Mouse (Mus musculus): ENCODE measurements at regions not wholly inside any gene's neighbourhood (a gene's known extent, or its start where the extent isn't known, plus 50 kb on each side); places are given as distances from the start of the nearest gene placed in this dataset.
A peak's percentile ranks its signal among the peaks of the same experiment; 100 is the strongest.

DNA sequence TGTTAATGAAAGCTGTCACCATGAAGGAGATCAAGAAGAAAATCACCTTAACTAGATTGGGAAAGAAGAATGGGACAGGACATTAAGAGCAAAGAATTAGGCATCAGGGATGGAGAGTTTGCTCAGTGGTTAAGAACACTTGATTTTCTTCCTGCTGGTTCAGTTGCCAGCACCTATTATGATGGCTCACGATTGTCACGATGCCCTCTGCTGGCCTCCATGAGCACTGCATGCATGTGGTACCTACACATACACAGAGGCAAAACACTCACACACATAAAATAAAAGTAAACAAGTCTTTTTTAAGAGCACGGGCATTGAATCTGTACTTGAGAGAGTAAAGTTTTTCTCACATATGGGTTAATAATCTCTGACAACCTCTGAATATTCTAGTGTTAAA is 88.1 kb upstream of the Elac2 start:
- 36% methylated on average over 3 of the region's 3 CpGs for WGBS
- Histone ChIP-seq H3K27ac (ENCODE audit: low read depth, low read length) (no peak overlapping the region), H3K4me3 (ENCODE audit: low read depth, low read length) (no peak overlapping the region), H3K9me3 (ENCODE audit: control insufficient read depth, low read length) (no peaks in the 10 kb centered on the region), H3K4me2 (ENCODE audit: low read depth, low read length, severe bottlenecking) (no peak overlapping the region), H3K4me1 (replicated peaks; ENCODE audit: control insufficient read depth, insufficient read depth, low read length) (no peaks in the 10 kb centered on the region), H3K9ac (ENCODE audit: low read length) (no peak overlapping the region), H3K27me3 (ENCODE audit: control insufficient read depth, insufficient read depth, low read length) (no peaks in the 10 kb centered on the region), H3K36me3 (ENCODE audit: control insufficient read depth, insufficient read depth, low read length) (no peaks in the 10 kb centered on the region)
- DNase-seq (ENCODE audit: low spot score) (peak; percentile 73), ATAC-seq (replicated peaks; ENCODE audit: low FRiP score) (no peak)

DNA sequence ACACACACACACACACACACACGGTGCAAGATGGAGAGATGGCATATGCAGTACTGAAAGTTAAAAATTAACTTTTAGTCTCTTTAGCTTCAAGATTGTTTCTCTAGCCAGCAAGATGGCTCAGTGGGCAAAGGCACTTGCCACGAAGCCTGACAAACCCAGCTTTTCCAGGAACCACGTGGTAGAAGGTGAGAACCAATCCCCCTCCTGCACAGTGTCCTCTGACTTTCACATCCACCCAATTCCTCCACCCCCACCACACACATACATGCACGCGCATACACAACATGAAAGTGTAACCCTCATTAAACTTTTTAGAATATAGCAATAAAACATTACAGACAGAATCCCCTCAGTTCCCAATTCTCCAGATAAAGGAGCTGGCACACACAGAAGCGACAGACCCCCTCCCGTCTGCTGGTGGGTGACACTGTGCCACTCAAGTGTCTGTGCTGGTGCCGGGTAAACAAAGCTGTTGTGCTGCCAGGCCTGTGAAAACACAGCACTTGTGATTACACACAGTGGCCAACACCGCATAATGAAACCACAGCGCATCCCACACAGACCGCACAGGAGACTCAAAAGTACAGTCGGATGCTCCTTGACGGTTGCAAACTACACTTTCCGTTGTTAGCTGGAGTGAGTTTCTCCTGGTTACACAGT is 82.9 kb upstream of the Elac2 start:
- Histone ChIP-seq H3K27me3 (ENCODE audit: control insufficient read depth, insufficient read depth, low read length) (no peaks in the 10 kb centered on the region; the same call in 1 of the 2 replicates), H3K9me3 (ENCODE audit: control insufficient read depth, low read length) (no peaks in the 10 kb centered on the region), H3K27ac (ENCODE audit: low read depth, low read length) (no peak overlapping the region), H3K36me3 (ENCODE audit: control insufficient read depth, insufficient read depth, low read length) (no peaks in the 10 kb centered on the region), H3K4me2 (ENCODE audit: low read depth, low read length, severe bottlenecking) (no peak overlapping the region), H3K9ac (ENCODE audit: low read length) (no peak overlapping the region), H3K4me3 (ENCODE audit: low read depth, low read length) (no peak overlapping the region), H3K4me1 (replicated peaks; ENCODE audit: control insufficient read depth, insufficient read depth, low read length) (0 out of 2 replicates have a peak, but pooled peaks cover 2% of the 10 kb centered on the region)
- DNase-seq (ENCODE audit: low spot score): no peak
- ATAC-seq (replicated peaks; ENCODE audit: low FRiP score): no peak
- 85% methylated on average over 14 of the region's 14 CpGs for WGBS

DNA sequence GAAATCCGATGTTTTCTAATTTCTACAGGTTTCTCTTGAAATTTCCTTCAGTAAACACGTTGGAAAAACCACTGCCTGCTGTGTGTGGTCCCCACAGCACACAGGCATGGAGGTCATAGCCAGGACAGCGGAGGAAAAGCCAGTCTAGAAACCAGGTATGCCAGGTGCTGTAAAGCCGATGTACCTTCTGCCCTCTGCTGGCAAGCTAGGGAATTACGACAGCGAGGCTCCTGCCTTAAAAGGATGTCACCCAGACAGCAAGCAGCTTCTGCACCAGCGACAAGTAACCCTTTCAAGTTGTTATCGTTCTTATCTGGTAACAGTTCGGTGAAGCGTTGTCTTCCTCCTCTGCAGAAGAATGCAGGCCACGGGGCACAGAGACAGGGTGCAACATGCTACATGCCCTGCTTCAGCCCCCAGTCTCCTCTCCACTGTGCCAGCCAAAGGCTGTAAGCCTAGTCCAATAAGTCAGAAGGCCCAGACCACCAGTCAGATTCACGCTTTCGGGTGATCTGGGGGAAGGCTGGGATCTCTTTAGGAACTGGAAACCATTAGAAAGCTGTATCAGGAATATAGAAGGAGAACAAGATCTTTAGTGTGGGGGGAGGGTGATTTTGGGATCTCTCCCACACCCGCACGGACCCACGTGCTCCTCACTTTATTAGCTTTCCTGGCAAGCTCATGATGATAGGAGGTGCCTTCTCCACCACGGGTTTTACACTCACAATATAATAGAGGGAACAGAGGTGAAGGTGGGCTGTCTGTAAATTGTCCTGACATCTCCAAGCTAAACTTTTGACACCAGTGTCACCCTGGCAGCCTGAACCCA is 79.9 kb upstream of the Elac2 start:
- Histone ChIP-seq H3K9ac (ENCODE audit: low read length) (no peak overlapping the region), H3K27ac (ENCODE audit: low read depth, low read length) (no peak overlapping the region), H3K27me3 (ENCODE audit: control insufficient read depth, insufficient read depth, low read length) (no peaks in the 10 kb centered on the region; the same call in 1 of the 2 replicates), H3K4me3 (ENCODE audit: low read depth, low read length) (no peak overlapping the region), H3K4me1 (replicated peaks; ENCODE audit: control insufficient read depth, insufficient read depth, low read length) (0 out of 2 replicates have a peak, but pooled peaks cover 2% of the 10 kb centered on the region), H3K4me2 (ENCODE audit: low read depth, low read length, severe bottlenecking) (no peak overlapping the region), H3K36me3 (ENCODE audit: control insufficient read depth, insufficient read depth, low read length) (no peaks in the 10 kb centered on the region), H3K9me3 (ENCODE audit: control insufficient read depth, low read length) (no peaks in the 10 kb centered on the region)
- ATAC-seq (replicated peaks; ENCODE audit: low FRiP score): no peak
- WGBS: 42% methylated on average over 17 of the region's 17 CpGs
- DNase-seq (ENCODE audit: low spot score): peak; percentile 81

DNA sequence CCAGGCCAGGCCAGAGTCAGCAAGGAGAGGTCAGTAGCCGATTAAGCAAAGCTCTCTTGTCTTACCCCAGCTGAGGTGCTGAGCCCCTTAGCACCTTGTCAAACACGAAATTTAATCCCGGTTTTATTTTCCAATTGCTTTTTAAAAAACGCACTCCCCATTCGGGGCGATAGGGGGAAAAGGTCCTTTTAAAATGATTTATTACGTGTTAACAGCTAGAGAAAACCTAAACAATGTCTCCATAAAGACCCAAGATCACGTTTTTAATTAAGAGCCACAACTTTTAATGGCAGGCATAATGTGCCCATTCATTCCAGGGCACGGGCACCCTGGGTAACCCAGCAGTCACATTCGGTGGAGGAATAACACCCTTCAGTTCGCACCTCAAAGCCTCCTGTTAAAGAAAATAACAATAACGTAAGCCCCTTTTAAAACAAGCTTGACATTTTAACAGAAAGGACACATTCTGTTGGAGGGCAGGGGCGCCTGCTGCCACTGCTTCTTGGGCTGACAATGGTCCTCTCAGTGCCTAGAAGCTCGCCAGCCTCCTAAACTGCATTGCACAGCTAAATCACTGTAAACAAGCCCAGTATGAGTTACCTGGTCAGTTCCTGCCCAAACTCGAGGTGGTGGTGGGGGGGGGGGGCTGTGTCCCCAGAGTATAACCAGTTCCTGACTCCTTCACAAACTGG is 79.1 kb upstream of the Elac2 start:
- Histone ChIP-seq H3K27me3 (ENCODE audit: control insufficient read depth, insufficient read depth, low read length) (no peaks in the 10 kb centered on the region; the same call in 1 of the 2 replicates), H3K4me2 (ENCODE audit: low read depth, low read length, severe bottlenecking) (no peak overlapping the region), H3K36me3 (ENCODE audit: control insufficient read depth, insufficient read depth, low read length) (no peaks in the 10 kb centered on the region), H3K9me3 (ENCODE audit: control insufficient read depth, low read length) (no peaks in the 10 kb centered on the region), H3K27ac (ENCODE audit: low read depth, low read length) (no peak overlapping the region), H3K9ac (ENCODE audit: low read length) (no peak overlapping the region), H3K4me3 (ENCODE audit: low read depth, low read length) (no peak overlapping the region), H3K4me1 (replicated peaks; ENCODE audit: control insufficient read depth, insufficient read depth, low read length) (0 out of 2 replicates have a peak, but pooled peaks cover 2% of the 10 kb centered on the region)
- 44% methylated on average over 15 of the region's 15 CpGs for WGBS
- ATAC-seq (replicated peaks; ENCODE audit: low FRiP score): no peak
- DNase-seq (ENCODE audit: low spot score): no peak

DNA sequence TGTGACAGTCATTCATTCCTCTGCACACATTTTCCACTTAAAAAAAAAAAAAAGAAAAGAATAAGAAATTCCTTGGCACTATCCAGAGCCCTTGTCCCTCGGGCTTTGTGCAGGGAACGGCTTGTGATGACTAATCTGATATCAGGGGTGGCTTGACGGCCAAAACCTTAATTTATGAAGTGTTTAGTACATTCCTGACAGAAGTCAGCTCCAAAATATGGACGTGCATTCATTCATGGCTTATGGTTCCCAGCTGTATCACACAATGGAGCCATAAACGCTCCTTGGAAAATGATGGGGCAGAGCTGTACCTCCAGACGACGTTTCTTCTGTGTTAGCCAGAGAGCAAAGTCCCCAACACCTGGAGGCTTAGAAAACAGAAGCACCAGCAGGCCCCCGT is 62.1 kb upstream of the Elac2 start:
- no peak overlapping the region for H3K9ac ChIP-seq (ENCODE audit: low read length)
- DNase-seq (ENCODE audit: low spot score): no peak
- WGBS: 77% methylated on average over 8 of the region's 8 CpGs
- H3K27me3 ChIP-seq (ENCODE audit: control insufficient read depth, insufficient read depth, low read length): no peaks in the 10 kb centered on the region
- no peak overlapping the region for H3K4me3 ChIP-seq (ENCODE audit: low read depth, low read length)
- H3K9me3 ChIP-seq (ENCODE audit: control insufficient read depth, low read length): no peaks in the 10 kb centered on the region
- no peak overlapping the region for H3K27ac ChIP-seq (ENCODE audit: low read depth, low read length)
- H3K36me3 ChIP-seq (ENCODE audit: control insufficient read depth, insufficient read depth, low read length): no peaks in the 10 kb centered on the region
- no peaks in the 10 kb centered on the region for H3K4me1 ChIP-seq (replicated peaks; ENCODE audit: control insufficient read depth, insufficient read depth, low read length)
- no peak for ATAC-seq (replicated peaks; ENCODE audit: low FRiP score)
- H3K4me2 ChIP-seq (ENCODE audit: low read depth, low read length, severe bottlenecking): no peak overlapping the region

DNA sequence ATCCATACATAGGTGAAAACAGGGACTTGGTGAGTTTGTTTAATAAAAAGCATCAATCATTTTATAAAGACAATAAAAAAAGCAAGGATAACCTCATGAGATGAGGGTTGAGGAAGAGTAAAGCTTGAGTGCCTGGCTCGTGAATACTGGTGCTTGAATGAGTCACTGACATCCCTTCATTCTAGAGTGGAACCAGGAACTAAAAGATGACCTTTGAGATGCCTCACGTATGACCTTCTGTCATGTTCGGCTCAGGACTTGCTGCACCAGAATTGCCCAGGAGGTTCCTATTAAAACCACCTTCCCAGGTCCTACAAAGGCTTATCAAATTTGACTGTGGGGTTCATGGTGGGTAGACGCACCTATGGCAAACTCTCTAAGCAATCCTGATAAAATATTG is 61.5 kb upstream of the Elac2 start:
- H3K4me2 ChIP-seq (ENCODE audit: low read depth, low read length, severe bottlenecking): no peak overlapping the region
- no peak for ATAC-seq (replicated peaks; ENCODE audit: low FRiP score)
- no peak overlapping the region for H3K27ac ChIP-seq (ENCODE audit: low read depth, low read length)
- H3K36me3 ChIP-seq (ENCODE audit: control insufficient read depth, insufficient read depth, low read length): no peaks in the 10 kb centered on the region
- no peaks in the 10 kb centered on the region for H3K4me1 ChIP-seq (replicated peaks; ENCODE audit: control insufficient read depth, insufficient read depth, low read length)
- H3K4me3 ChIP-seq (ENCODE audit: low read depth, low read length): no peak overlapping the region
- no peak overlapping the region for H3K9ac ChIP-seq (ENCODE audit: low read length)
- WGBS: 90% methylated on average over 4 of the region's 4 CpGs
- H3K9me3 ChIP-seq (ENCODE audit: control insufficient read depth, low read length): no peaks in the 10 kb centered on the region
- H3K27me3 ChIP-seq (ENCODE audit: control insufficient read depth, insufficient read depth, low read length): no peaks in the 10 kb centered on the region
- no peak for DNase-seq (ENCODE audit: low spot score)

DNA sequence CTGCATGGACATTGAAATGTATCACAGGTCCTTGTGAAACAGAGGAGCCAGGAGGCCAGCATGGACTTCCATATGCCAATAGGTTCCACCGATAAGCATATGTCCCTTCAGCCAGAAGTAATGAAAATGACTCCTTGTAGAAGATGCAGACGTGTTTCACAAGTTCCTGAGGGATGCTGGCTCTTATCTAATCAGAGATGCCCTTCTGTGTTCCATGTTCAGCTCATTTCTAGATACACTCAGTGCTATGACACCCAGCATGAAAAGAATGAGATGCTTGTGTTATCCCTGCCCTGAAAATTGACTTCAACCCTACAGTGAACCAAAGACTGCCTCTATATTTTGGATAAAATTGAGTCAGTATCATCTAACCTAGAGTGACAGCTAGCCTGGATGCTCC is 53.8 kb upstream of the Elac2 start:
- ATAC-seq (replicated peaks; ENCODE audit: low FRiP score) (no peak), DNase-seq (ENCODE audit: low spot score) (no peak)
- Histone ChIP-seq H3K27me3 (ENCODE audit: control insufficient read depth, insufficient read depth, low read length) (no peaks in the 10 kb centered on the region), H3K4me2 (ENCODE audit: low read depth, low read length, severe bottlenecking) (no peak overlapping the region), H3K4me1 (replicated peaks; ENCODE audit: control insufficient read depth, insufficient read depth, low read length) (no peaks in the 10 kb centered on the region), H3K27ac (ENCODE audit: low read depth, low read length) (no peak overlapping the region), H3K9ac (ENCODE audit: low read length) (no peak overlapping the region), H3K9me3 (ENCODE audit: control insufficient read depth, low read length) (no peaks in the 10 kb centered on the region), H3K4me3 (ENCODE audit: low read depth, low read length) (no peak overlapping the region), H3K36me3 (ENCODE audit: control insufficient read depth, insufficient read depth, low read length) (no peaks in the 10 kb centered on the region)
- 84% methylated on average over 2 of the region's 2 CpGs for WGBS

DNA sequence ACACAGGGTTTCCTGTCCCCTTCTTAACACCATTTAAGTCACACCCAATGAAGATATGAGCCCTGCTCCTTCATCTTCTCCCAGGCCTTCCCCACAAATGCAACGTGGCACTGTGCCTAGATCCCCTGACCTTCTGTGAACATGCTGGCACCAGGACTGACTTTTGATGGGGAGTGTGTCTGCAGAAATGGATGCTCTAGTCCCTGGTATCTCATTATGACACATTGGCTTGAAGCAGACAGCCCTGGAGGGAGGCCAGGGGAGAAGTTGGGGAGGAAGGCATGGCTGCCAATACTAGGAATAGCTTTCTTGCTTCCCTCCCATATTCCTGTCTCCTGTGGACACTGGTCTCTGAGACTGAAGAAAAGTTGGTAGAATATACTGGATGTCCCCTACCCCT is 52.9 kb upstream of the Elac2 start:
- Histone ChIP-seq H3K4me3 (ENCODE audit: low read depth, low read length) (no peak overlapping the region), H3K4me2 (ENCODE audit: low read depth, low read length, severe bottlenecking) (no peak overlapping the region), H3K9ac (ENCODE audit: low read length) (no peak overlapping the region), H3K27ac (ENCODE audit: low read depth, low read length) (no peak overlapping the region), H3K27me3 (ENCODE audit: control insufficient read depth, insufficient read depth, low read length) (no peaks in the 10 kb centered on the region), H3K4me1 (replicated peaks; ENCODE audit: control insufficient read depth, insufficient read depth, low read length) (no peaks in the 10 kb centered on the region), H3K9me3 (ENCODE audit: control insufficient read depth, low read length) (no peaks in the 10 kb centered on the region), H3K36me3 (ENCODE audit: control insufficient read depth, insufficient read depth, low read length) (no peaks in the 10 kb centered on the region)
- ATAC-seq (replicated peaks; ENCODE audit: low FRiP score): no peak
- WGBS: 70% methylated on average over 1 of the region's 1 CpGs
- DNase-seq (ENCODE audit: low spot score): no peak

Measured in forebrain, embryonic 11.5 days (tissue).